Mouse (Mus musculus): ENCODE measurements at regions not wholly inside any gene's neighbourhood (a gene's known extent, or its start where the extent isn't known, plus 50 kb on each side); places are given as distances from the start of the nearest gene placed in this dataset.

GRCm38 (mm10) chr13:5711646-5712045 is 149.6 kb upstream of the Klf6 start:
- H3K4me1 ChIP-seq (ENCODE audit: control insufficient read depth in 1 of 2, insufficient read depth in 2 of 2, low read length in 2 of 2), result no peaks in the 10 kb centered on the region
- H3K36me3 ChIP-seq (ENCODE audit: control insufficient read depth in 1 of 2, insufficient read depth in 2 of 2, low read length in 2 of 2), result no peaks in the 10 kb centered on the region
- no peaks in the 10 kb centered on the region for H3K9me3 ChIP-seq (replicated peaks; ENCODE audit: insufficient read depth, low read length)
- no peaks in the 10 kb centered on the region for H3K79me2 ChIP-seq (ENCODE audit: control insufficient read depth, insufficient read depth, low read length, poor library complexity)
- H3K27me3 ChIP-seq (ENCODE audit: control insufficient read depth in 1 of 2, insufficient read depth in 2 of 2, low read length in 2 of 2), result peaks cover 0 to 2% of the 10 kb centered on the region in 2 experiments; a peak in 1 of 4 replicates
- TF ChIP-seq TAL1 (IDR thresholded peaks at IDR 0.05; ENCODE audit: low read length) (no peak), SMC3 (IDR thresholded peaks at IDR 0.05; ENCODE audit: low read depth, low read length) (no peak), MXI1 (IDR thresholded peaks at IDR 0.05; ENCODE audit: low read depth, low read length) (no peak), UBTF (IDR thresholded peaks at IDR 0.05; ENCODE audit: borderline replicate concordance, insufficient read depth, low read depth, low read length) (no peak), ETS1 (IDR thresholded peaks at IDR 0.05; ENCODE audit: low read depth, low read length) (no peak), ZKSCAN1 (IDR thresholded peaks at IDR 0.05; ENCODE audit: low read depth, low read length) (no peak), SIN3A (IDR thresholded peaks at IDR 0.05; ENCODE audit: low read length) (no peak), POLR2AphosphoS2 (IDR thresholded peaks at IDR 0.05; ENCODE audit: low read length) (no peak), GABPA (IDR thresholded peaks at IDR 0.05; ENCODE audit: low read depth, low read length) (no peak), ZC3H11A (IDR thresholded peaks at IDR 0.05; ENCODE audit: low read depth, low read length) (no peak), ELF1 (IDR thresholded peaks at IDR 0.05; ENCODE audit: low read depth, low read length) (no peak), NRF1 (IDR thresholded peaks at IDR 0.05; ENCODE audit: insufficient read depth, low read depth, low read length, poor library complexity, severe bottlenecking) (no peak), NELFE (IDR thresholded peaks at IDR 0.05; ENCODE audit: low read depth, low read length) (no peak), BHLHE40 (IDR thresholded peaks at IDR 0.05; ENCODE audit: borderline replicate concordance, low read depth, low read length) (no peak), MYB (IDR thresholded peaks at IDR 0.05; ENCODE audit: low read depth, low read length) (no peak), MAX (IDR thresholded peaks at IDR 0.05; ENCODE audit: low read length) (no peak), ZNF384 (IDR thresholded peaks at IDR 0.05; ENCODE audit: low read depth, low read length) (no peak), MEF2A (IDR thresholded peaks at IDR 0.05; ENCODE audit: extremely low read depth, insufficient replicate concordance, low read depth, low read length, poor library complexity, severe bottlenecking) (no peak), RCOR1 (IDR thresholded peaks at IDR 0.05; ENCODE audit: low read depth, low read length) (no peak), MYC (IDR thresholded peaks at IDR 0.05; ENCODE audit: low read depth, low read length) (no peak)
- no peak for DNase-seq (ENCODE audit: low read depth, low spot score)
- no peak overlapping the region for H3K9ac ChIP-seq (ENCODE audit: control insufficient read depth, low read depth, low read length, poor library complexity, severe bottlenecking)
- no peak overlapping the region for H3K4me3 ChIP-seq (ENCODE audit: control insufficient read depth in 1 of 2, insufficient read depth in 1 of 2, low read depth in 2 of 2, low read length in 2 of 2)
- H3K27ac ChIP-seq (ENCODE audit: control insufficient read depth, low read depth, low read length), result no peak overlapping the region

- TF ChIP-seq POLR2AphosphoS2 (IDR thresholded peaks at IDR 0.05; ENCODE audit: low read length), result no peak
- TF ChIP-seq KAT2A (conservative IDR thresholded peaks at IDR 0.05; ENCODE audit: low read depth, low read length), result no peak
- TF ChIP-seq E2F4 (IDR thresholded peaks at IDR 0.05; ENCODE audit: borderline replicate concordance, low read depth, low read length), result no peak
- TF ChIP-seq POLR2AphosphoS5 (IDR thresholded peaks at IDR 0.05; ENCODE audit: borderline replicate concordance, low read depth, low read length), result no peak
- TF ChIP-seq CTCF (IDR thresholded peaks at IDR 0.05 in 2 of 3, conservative IDR thresholded peaks at IDR 0.05 in 1 of 3; ENCODE audit: control insufficient read depth in 1 of 3, insufficient read depth in 1 of 3, low read depth in 2 of 3, low read length in 3 of 3, poor library complexity in 1 of 3, severe bottlenecking in 1 of 3), result no peak
- TF ChIP-seq CHD2 (IDR thresholded peaks at IDR 0.05; ENCODE audit: low read length), result no peak
- TF ChIP-seq GATA1 (IDR thresholded peaks at IDR 0.05; ENCODE audit: low read depth, low read length), result no peak
- no peak for TF ChIP-seq SMC3 (IDR thresholded peaks at IDR 0.05; ENCODE audit: low read depth, low read length)
- no peak for TF ChIP-seq TCF12 (IDR thresholded peaks at IDR 0.05; ENCODE audit: low read depth, low read length)
- no peak for TF ChIP-seq MAZ (IDR thresholded peaks at IDR 0.05; ENCODE audit: low read depth, low read length)
- no peak for TF ChIP-seq CHD1 (IDR thresholded peaks at IDR 0.05; ENCODE audit: low read depth, low read length)
- TF ChIP-seq TAL1 (IDR thresholded peaks at IDR 0.05; ENCODE audit: low read length), result no peak
- no peaks in the 10 kb centered on the region for H3K4me1 ChIP-seq (ENCODE audit: control insufficient read depth in 1 of 2, insufficient read depth in 2 of 2, low read length in 2 of 2)
- no peak overlapping the region for H3K27ac ChIP-seq (ENCODE audit: control insufficient read depth, low read depth, low read length)
- H3K36me3 ChIP-seq (ENCODE audit: control insufficient read depth in 1 of 2, insufficient read depth in 2 of 2, low read length in 2 of 2), result no peaks in the 10 kb centered on the region
- no peak for DNase-seq (ENCODE audit: low read depth, low spot score)
- H3K9me3 ChIP-seq (replicated peaks; ENCODE audit: insufficient read depth, low read length), result no peaks in the 10 kb centered on the region
- H3K27me3 ChIP-seq (ENCODE audit: control insufficient read depth in 1 of 2, insufficient read depth in 2 of 2, low read length in 2 of 2), result no peaks in the 10 kb centered on the region
- no peaks in the 10 kb centered on the region for H3K79me2 ChIP-seq (ENCODE audit: control insufficient read depth, insufficient read depth, low read length, poor library complexity)
- no peak overlapping the region for H3K4me3 ChIP-seq (ENCODE audit: control insufficient read depth in 1 of 2, insufficient read depth in 1 of 2, low read depth in 2 of 2, low read length in 2 of 2)
- H3K9ac ChIP-seq (ENCODE audit: control insufficient read depth, low read depth, low read length, poor library complexity, severe bottlenecking), result no peak overlapping the region
Observed at GRCm38 (mm10) chr13:5713195-5713863, 148.0 kb upstream of the Klf6 start.

All from MEL (cell line).